Mouse (Mus musculus) bone marrow, adult 2 months (tissue): ENCODE data around the gene Gramd1b. TPM values are rescaled to one million over a fixed set of nuclear protein-coding genes. Genes with fewer than 3 reads are reported as not detected.

Experiments used
- H3K27ac ChIP-seq: fragments of 200-500 bp; 2 replicates; pipeline ENCODE4 v1.5.1; 2012; ENCODE audit warnings: low read depth, mild to moderate bottlenecking, control low read depth, inconsistent platforms, low read length; ENCODE audit not compliant: control insufficient read depth, poor library complexity, insufficient read depth
- H3K4me1 ChIP-seq: fragments of 200-500 bp; 2 replicates; pipeline ENCODE4 v1.6.1; 2011; ENCODE audit warnings: low read length; ENCODE audit not compliant: control insufficient read depth, insufficient read depth
- H3K4me3 ChIP-seq: fragments of 200-500 bp; replicated peaks from 2 replicates; pipeline ENCODE3; 2011; ENCODE audit warnings: mild to moderate bottlenecking, low read depth, low read length, control low read depth; ENCODE audit not compliant: control insufficient read depth
- CTCF ChIP-seq: fragments of 200-500 bp; IDR thresholded peaks from 2 replicates; pipeline ENCODE4 v1.5.1; 2011; ENCODE audit warnings: low read length, control low read depth; ENCODE audit not compliant: control insufficient read depth, insufficient read depth
- POLR2A ChIP-seq: fragments of 200-500 bp; IDR thresholded peaks from 2 replicates; pipeline ENCODE4 v1.6.1; 2011; ENCODE audit warnings: low read depth, mild to moderate bottlenecking, control low read depth, low read length, borderline replicate concordance; ENCODE audit not compliant: control insufficient read depth
- WGBS: fragments of 180-500 bp; shearing (Covaris S2); methylation state at CpG from one replicate; pipeline ENCODE4 v1.1.7; 2018; 5-methylcytosine and 5-hydroxymethylcytosine counted together
- polyA plus RNA-seq: library from polyadenylated mRNA; stranded (reverse); fragments of >200 nt; gene quantifications from 2 replicates; pipeline ENCODE4 v1.2.4, GENCODE M21; 2011; ENCODE audit warnings: low replicate concordance; ENCODE audit not compliant: missing spikeins, insufficient read depth, insufficient read length

The Gramd1b gene
- polyA plus RNA-seq, 1 experiment = 15.8 TPM

DNA sequence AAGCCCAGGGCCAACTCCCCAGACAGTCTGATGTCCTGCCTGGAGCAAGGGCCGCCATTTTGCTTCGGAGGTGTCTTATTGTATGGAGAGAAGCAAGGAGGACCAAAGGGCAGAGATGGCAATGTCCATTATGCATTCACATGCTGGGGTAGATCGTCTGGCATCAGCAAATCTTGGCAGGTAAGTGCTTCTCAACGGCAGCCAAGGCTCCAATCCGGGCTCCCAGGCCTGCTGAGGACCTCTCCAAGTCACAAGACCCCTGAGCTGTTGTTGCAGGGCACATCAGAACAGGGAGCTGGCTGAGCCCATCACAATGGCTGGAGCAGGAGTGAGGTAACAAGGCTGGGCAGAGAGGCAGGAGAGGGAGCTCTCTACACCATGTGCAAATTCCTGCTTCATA lies 237.4 kb downstream of the Gramd1b start:
- no peak overlapping the region for H3K4me3 ChIP-seq

DNA sequence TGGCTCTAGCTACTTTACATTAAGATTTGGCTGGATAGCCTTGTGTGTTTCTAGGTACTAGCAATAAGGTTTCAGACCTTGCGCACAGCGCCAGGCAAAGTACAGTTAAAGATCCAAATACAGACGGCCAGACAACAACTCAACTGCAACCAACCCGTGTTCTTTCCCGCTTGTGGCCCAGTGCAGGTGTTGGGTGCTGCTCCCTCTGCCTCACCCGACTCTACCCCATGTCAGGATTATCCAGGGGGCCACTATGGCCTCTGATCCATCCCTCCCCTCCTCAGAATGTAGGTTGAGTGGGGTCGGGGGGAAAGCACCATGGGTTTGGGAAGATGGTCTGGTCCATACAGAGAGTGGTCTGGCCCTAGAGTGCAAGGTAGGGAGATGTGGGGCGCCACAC lies 237.9 kb downstream of the Gramd1b start:
- WGBS = 82% methylated on average over 8 of the region's 8 CpGs
- H3K27ac ChIP-seq = no peak overlapping the region
- TF ChIP-seq CTCF (no peak), POLR2A (no peak)
- no peaks in the 10 kb centered on the region for H3K4me1 ChIP-seq
- H3K4me3 ChIP-seq = no peak overlapping the region

More for the DNA sequence above, 237.4 kb downstream of the Gramd1b start:
- no peak for TF ChIP-seq POLR2A
- TF ChIP-seq CTCF = no peak
- 88% methylated on average over 5 of the region's 5 CpGs for WGBS
- H3K27ac ChIP-seq = no peak overlapping the region
- no peaks in the 10 kb centered on the region for H3K4me1 ChIP-seq

DNA sequence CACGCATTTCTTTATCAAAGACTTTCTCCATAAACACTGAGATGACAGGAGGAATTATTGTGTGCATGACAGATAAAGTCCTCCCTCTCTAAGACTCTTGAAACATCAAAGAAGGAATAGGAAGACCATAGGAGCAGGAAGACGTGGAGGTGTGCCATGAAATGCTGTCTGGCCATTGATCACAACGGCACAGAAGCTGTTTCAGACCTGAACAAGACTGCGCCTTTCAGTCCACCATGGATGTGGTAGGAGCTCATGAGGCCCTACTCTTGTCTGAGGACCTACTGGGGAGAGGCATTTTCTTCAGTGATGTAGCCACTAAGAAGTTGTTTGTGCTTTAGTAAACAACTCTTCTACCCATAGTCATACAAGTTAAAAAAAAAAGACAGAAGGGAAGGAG lies 238.7 kb downstream of the Gramd1b start:
- WGBS = 87% methylated on average over 4 of the region's 4 CpGs
- no peak overlapping the region for H3K4me3 ChIP-seq
- H3K27ac ChIP-seq = no peak overlapping the region
- no peaks in the 10 kb centered on the region for H3K4me1 ChIP-seq
- TF ChIP-seq POLR2A (no peak), CTCF (no peak)

DNA sequence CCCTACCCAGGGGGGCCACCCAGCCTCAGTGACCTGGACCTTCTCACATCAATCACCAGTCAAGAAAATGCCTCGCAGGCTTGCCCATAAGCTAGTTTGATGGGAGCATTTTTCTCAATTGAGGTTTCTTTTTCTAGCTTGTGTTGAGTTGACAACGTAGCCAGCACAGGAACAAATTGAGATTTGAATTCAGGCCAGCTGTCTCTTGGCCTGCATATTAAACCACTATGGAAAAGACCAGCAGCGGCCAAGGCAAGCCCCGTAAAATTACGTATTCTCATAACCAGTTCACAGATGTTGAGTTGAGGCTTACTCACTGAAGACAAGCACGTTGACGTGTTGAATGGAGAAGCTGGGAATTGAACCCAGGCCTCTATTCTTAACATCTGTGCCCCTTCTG lies 248.2 kb downstream of the Gramd1b start:
- 89% methylated on average over 7 of the region's 7 CpGs for WGBS
- H3K4me3 ChIP-seq = no peak overlapping the region
- H3K4me1 ChIP-seq = no peaks in the 10 kb centered on the region
- H3K27ac ChIP-seq = no peak overlapping the region
- TF ChIP-seq POLR2A = no peak
- TF ChIP-seq CTCF = no peak

DNA sequence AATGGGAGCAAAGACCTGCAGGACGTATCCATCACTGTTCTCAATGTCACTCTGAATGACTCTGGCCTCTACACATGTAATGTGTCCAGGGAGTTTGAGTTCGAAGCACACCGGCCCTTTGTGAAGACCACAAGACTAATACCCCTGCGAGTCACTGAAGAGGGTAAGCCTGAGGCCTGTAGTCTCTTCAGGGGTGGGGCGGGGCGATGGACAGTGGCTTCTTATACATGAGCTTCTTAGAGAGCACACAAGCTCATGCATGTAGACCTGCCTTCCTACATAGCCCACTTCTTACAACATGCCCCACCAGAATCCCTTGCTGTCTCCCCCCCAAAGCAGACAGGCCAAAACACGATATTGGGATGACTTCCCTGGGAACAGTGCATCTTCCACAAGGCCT lies 251.7 kb downstream of the Gramd1b start:
- no peak overlapping the region for H3K4me3 ChIP-seq
- no peaks in the 10 kb centered on the region for H3K4me1 ChIP-seq
- TF ChIP-seq POLR2A = no peak
- no peak for TF ChIP-seq CTCF
- no peak overlapping the region for H3K27ac ChIP-seq
- 83% methylated on average over 7 of the region's 7 CpGs for WGBS

DNA sequence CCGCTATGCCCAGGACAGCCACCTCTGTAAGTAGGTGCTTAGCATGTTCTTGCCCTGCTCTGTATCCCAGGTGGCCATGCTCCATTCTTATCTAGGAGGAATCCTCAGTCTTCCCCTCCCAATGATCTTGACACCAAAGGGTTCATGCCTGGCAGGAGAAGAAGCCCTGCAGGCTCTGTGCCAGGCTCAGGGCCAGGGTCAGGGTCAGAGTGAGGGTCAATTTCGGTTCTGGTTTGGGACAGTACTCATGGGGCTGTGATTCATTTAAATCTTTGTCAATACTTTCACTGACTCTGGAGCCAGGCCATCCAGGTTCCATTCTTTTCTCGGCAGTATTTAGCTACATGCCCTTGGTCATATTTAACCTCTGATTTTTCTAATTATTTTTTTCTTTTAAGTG lies 253.5 kb downstream of the Gramd1b start:
- TF ChIP-seq POLR2A = no peak
- no peak for TF ChIP-seq CTCF
- WGBS = 67% methylated on average over 3 of the region's 3 CpGs
- H3K27ac ChIP-seq = no peak overlapping the region
- H3K4me1 ChIP-seq = no peaks in the 10 kb centered on the region
- H3K4me3 ChIP-seq = no peak overlapping the region

DNA sequence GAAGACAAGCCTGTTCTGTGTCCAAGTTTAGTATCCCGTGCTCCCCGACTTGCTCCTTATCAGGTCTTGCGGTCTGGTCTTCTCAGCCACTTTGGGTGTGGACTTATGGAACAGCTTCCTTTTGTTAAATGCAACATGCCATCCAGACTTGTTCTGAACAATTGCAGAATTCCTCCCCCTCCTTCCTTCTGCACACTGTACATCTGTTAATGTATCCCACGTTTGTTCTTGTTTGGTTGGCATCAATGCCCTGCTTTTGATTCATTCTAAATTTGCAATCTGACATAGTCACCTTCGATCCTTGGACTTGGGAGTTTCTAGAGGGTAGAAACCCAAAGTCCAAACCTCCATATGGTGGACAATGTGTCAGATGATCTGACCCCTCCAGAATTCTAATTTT lies 255.3 kb downstream of the Gramd1b start:
- TF ChIP-seq CTCF = no peak
- no peak for TF ChIP-seq POLR2A
- WGBS = 79% methylated on average over 5 of the region's 5 CpGs
- Histone ChIP-seq H3K27ac (no peak overlapping the region), H3K4me1 (peaks cover 1% of the 10 kb centered on the region; the same call in 1 of the 2 replicates), H3K4me3 (no peak overlapping the region)

DNA sequence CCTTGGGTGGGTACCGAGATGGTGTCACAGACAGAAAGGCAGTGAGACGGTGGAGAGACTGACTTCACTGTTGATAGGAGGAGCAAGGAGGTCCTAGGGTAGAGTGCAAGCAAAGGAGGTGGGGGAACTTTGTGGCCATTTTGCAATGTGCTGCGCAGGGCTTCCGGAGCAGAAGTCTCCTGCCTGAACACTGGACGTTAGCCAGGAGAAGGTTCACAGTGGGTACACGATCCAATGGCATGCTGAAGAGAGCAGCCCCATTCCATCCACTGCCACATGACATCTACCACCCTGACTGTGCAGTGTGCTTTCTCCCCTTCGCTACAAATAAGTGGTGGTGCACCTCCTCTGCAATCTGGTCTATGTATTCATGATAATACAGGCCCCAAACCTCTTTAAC lies 258.4 kb downstream of the Gramd1b start:
- WGBS = 72% methylated on average over 7 of the region's 7 CpGs
- no peak overlapping the region for H3K4me3 ChIP-seq
- peaks cover 1% of the 10 kb centered on the region; the same call in 1 of the 2 replicates for H3K4me1 ChIP-seq
- H3K27ac ChIP-seq = no peak overlapping the region
- TF ChIP-seq CTCF (no peak), POLR2A (no peak)

DNA sequence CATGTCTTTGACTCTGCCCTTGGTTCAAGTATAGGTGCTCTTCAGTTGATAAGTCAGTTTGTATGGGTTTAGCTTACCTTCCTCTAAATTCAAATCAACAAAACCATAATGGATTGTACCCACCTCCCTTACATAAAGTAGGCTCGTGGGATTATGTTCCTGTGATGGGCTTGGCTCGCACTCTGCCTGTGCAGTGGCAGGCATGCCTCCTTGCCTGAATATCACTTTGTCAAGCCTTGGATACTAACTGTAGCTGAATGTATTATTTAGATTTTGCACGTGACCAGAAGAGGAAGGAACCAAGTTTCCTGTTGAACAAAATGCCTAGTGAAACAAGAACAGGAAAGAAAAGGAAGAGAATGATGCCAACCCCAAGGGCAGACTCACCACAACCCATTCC lies 260.1 kb downstream of the Gramd1b start:
- no peak overlapping the region for H3K27ac ChIP-seq
- no peak for TF ChIP-seq POLR2A
- no peak for TF ChIP-seq CTCF
- peaks cover 1% of the 10 kb centered on the region; the same call in 1 of the 2 replicates for H3K4me1 ChIP-seq
- WGBS = 28% methylated on average over 3 of the region's 3 CpGs
- no peak overlapping the region for H3K4me3 ChIP-seq
